Mouse (Mus musculus) lung, adult 2 months (tissue): ENCODE measurements around the gene Keap1.

Experiments used
- CTCF ChIP-seq: fragments of 200-500 bp; IDR thresholded peaks from 2 replicates; pipeline ENCODE4 v1.5.1; 2011; ENCODE audit warnings: mild to moderate bottlenecking, low read length, control low read depth; ENCODE audit not compliant: insufficient read depth
- POLR2A ChIP-seq: fragments of 200-500 bp; IDR thresholded peaks from 2 replicates; pipeline ENCODE4 v1.6.1; 2011; ENCODE audit warnings: low read depth, mild to moderate bottlenecking, control low read depth, low read length, borderline replicate concordance; ENCODE audit errors: extremely low read depth

- no peak for TF ChIP-seq POLR2A
- TF ChIP-seq CTCF = no peak
These were observed 9.2 kb upstream of the Keap1 start, which contains the start of gene S1pr5 for GRCm38 (mm10) chr9:21248326-21248725.
